In the genomic region with DNA sequence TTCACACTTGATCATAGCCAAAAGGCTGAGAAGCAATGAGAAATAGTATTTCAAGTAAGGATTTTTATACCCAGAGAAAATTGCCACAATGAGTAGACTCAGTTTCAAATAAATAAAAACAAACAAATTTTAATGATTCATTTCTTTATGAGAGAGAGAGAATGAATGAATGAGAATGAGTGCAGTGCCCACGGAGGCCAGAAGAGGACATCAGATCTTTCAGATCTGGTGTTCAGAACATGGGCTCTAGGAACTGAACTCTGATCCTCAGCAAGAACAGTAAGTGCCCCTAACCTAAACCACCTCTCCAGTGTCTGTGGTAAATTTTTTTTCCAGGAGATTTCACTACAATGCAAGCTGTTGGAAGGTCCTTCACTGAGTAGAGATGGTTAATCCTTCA, we compare ENCODE assay signal across 31 mouse cellular contexts.
"Had no signal": no experiment of that assay in that cellular context is flagged by ENCODE, and none has a peak within 500 bp of the region (broad histone marks: within the 10 kb centered on the region; RNA-seq: fewer than 3 reads in every experiment).

No protein-coding gene starts in this region.

- H3K4me2 ChIP-seq: limb, embryonic 12.5 days; limb, embryonic 13.5 days; limb, embryonic 15.5 days; liver, embryonic 11.5 days; liver, embryonic 12.5 days; liver, embryonic 13.5 days; liver, embryonic 15.5 days; lung, embryonic 14.5 days; lung, embryonic 15.5 days; midbrain, embryonic 11.5 days; midbrain, embryonic 12.5 days; midbrain, embryonic 13.5 days; midbrain, embryonic 15.5 days; neural tube, embryonic 12.5 days had no signal

- H3K9ac ChIP-seq: limb, embryonic 12.5 days; limb, embryonic 13.5 days; limb, embryonic 15.5 days; liver, embryonic 12.5 days; liver, embryonic 13.5 days; liver, embryonic 14.5 days; liver, embryonic 15.5 days; liver, postnatal 0 days; lung, embryonic 14.5 days; lung, embryonic 15.5 days; midbrain, embryonic 12.5 days; midbrain, embryonic 13.5 days; midbrain, embryonic 15.5 days; neural tube, embryonic 12.5 days had no signal

- H3K27me3 ChIP-seq: limb, embryonic 15.5 days; lung, embryonic 15.5 days; midbrain, embryonic 15.5 days; neural tube, embryonic 12.5 days had no signal

- H3K4me1 ChIP-seq: liver, embryonic 12.5 days; liver, embryonic 13.5 days; liver, embryonic 15.5 days had no signal

- H3K4me3 ChIP-seq: limb, embryonic 10.5 days; limb, embryonic 12.5 days; limb, embryonic 13.5 days; limb, embryonic 15.5 days; liver, embryonic 12.5 days; liver, embryonic 13.5 days; liver, embryonic 15.5 days; lung, embryonic 15.5 days; megakaryocyte, embryonic 14.5 days; midbrain, embryonic 10.5 days; midbrain, embryonic 12.5 days; midbrain, embryonic 13.5 days; midbrain, embryonic 15.5 days; myocyte; neural tube, embryonic 12.5 days had no signal

- H3K27ac ChIP-seq: limb, embryonic 10.5 days; limb, embryonic 12.5 days; limb, embryonic 13.5 days; limb, embryonic 15.5 days; liver, embryonic 12.5 days; liver, embryonic 13.5 days; liver, embryonic 14.5 days; liver, embryonic 15.5 days; lung, embryonic 15.5 days; macrophage; midbrain, embryonic 10.5 days; midbrain, embryonic 12.5 days; midbrain, embryonic 13.5 days; midbrain, embryonic 15.5 days; neural tube, embryonic 12.5 days had no signal

- H3K9me3 ChIP-seq: limb, embryonic 10.5 days; limb, embryonic 12.5 days; limb, embryonic 13.5 days; limb, embryonic 15.5 days; liver, embryonic 13.5 days; liver, embryonic 15.5 days; lung, embryonic 15.5 days; megakaryocyte, embryonic 14.5 days; midbrain, embryonic 12.5 days; midbrain, embryonic 13.5 days; midbrain, embryonic 15.5 days; neural tube, embryonic 12.5 days had no signal

- H3K36me3 ChIP-seq: limb, embryonic 10.5 days; limb, embryonic 12.5 days; limb, embryonic 13.5 days; limb, embryonic 15.5 days; liver, embryonic 12.5 days; liver, embryonic 13.5 days; liver, embryonic 15.5 days; lung, embryonic 15.5 days; midbrain, embryonic 10.5 days; midbrain, embryonic 12.5 days; midbrain, embryonic 13.5 days; midbrain, embryonic 15.5 days; neural tube, embryonic 12.5 days had no signal

- ATAC-seq: liver, embryonic 12.5 days; liver, postnatal 0 days; lung, postnatal 0 days; midbrain, embryonic 13.5 days; midbrain, embryonic 15.5 days; midbrain, embryonic 16.5 days had no signal

- DNase-seq: left cerebral cortex, postnatal 4 days; liver; liver, embryonic 13.5 days; liver, postnatal 0 days; lung, adult 18-20 months; lung, adult 2 months; lung, embryonic 14.5 days; lung, postnatal 10 days; lung, postnatal 14 days; lung, postnatal 36 days; midbrain, embryonic 14.5 days had no signal
